Mouse (Mus musculus): ENCODE results near the gene Hdx.

DNA sequence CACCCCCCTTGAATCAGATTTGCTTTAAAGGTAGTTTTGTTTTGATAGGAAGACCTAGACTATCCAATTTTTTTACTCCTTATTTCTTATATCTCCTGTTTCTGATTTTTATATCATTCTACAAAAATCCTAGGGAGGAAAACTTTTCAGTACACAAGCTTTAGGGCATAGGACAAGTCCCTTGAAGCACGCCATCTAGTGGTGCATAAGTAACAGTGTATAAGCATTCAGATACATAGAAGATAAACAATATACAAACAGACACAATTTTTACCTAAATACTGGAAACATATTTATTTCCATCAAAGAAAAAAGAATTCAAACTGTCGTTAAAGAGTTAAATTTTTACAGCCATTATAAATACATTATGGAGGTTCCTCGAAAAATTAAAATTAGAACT, 11.2 kb downstream of the Hdx start:
- peak; percentile 40 for TF ChIP-seq CTCF (IDR thresholded peaks at IDR 0.05)
- no peak for TF ChIP-seq EP300 (IDR thresholded peaks at IDR 0.05)

All from lung, postnatal 0 days (tissue).